Mouse (Mus musculus): ENCODE results near the gene Hsp90ab1. TPM values are rescaled to one million over a fixed set of nuclear protein-coding genes. Genes with fewer than 3 reads are reported as not detected.
A peak's percentile ranks its signal among the peaks of the same experiment; 100 is the strongest.

Gene Hsp90ab1
- total RNA-seq, 2 experiments from 2014 or later, result 1,179 to 1,260 TPM

DNA sequence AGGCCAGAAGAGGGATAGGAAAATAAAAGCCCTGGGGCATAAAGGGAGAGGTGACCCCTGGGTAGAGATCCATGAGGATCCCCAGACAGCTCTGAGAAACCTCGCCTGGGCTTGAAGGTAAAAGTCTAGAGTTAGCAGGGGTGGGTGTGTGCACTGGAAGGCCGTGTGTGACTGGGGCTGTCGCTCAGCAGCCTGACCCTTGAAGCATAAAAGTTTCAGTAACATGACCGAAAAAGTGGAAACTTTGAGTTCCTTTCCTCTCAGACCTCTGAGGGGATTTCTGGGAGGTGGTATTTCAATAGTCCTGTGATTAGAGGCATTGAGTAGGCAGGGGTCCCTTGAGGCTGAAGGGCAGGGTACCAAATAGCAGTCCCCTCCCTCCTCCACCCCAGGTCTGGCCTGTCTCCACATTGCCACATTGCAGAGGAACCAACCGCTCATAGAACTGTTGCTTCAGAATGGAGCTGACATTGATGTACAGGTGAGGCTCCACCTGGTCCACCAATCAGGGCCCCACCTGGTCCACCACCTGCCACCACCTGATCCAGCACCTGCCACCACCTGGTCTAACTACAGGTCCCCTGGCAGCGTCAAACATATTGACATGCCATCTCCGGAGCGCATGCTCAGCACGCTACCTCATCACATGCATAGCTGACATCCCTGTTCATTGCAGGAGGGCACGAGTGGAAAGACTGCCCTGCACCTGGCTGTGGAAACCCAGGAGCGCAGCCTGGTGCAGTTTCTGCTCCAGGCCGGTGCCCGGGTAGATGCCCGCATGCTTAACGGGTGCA, 13.1 kb downstream of the Hsp90ab1 start:
- DNase-seq (ENCODE audit: low spot score in 2 of 2), result no peak

DNA sequence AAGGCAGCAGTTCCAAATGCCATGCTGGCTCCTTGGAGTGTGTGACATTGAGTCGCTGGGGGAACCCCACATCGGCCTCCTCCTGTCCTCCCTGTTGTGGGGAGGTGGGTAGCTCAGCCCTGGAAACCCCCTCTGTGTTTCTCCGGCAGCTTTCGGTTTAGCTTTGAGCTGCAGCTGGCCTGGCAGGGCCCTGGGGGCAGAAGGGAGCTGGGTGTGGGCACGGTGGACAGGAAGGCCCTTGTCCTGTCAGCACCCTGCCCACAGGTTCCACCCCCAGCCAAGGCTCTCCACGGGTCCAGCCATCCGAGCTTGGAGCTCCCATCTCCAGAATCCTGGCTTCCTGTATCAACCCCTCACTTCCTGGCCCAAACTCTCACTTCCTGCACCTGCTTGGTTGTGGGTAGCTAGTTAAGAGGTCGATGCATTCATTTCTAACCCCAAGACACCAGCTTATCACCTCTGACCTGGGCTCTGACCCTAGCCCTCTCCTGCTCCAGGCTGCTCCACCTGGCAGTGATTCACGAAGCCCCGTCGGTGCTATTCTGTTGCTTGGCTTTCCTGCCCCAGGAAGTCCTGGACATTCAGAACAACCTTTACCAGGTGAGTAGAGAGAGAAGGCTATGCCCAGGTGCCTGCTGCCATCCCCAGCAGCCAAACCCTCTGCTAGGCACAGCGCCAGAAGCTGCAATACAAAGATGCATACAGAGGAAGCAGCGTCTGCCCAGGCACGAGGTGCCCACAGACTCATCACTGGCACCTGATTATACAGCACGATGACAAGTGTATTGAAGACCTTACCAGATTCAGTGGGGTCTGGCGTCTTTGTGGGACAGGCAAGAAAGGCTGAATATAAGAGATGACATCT, 14.8 kb downstream of the Hsp90ab1 start:
- DNase-seq (ENCODE audit: low spot score in 2 of 2), result no peak

DNA sequence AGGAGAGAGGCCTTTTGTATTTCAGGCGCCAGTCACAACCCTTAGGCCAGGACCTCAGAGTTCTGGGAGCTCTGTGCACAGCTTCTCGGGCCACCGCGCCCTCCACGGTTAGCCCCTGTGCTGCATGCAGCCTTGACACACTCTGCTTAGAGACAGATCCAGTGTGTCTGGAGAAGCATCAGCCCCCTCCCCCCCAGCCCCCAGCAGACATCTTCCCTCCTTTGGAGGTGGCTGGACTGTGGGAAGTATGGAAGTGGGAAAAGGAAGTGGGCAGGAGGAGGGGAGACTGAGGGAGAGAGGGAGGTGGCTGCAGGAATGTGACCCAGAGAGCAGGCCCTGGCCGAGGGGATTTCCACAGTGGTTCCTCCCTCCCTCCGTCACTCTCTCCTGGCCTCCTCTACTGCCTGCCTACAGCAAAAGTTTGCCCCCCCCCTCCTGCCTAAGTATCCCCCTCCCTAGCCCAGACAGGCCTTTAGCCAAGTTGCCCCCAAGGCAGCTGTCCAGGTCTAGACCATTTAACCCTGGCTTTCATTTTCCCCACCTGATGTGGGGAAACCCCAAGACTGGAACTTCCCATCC, 15.7 kb downstream of the Hsp90ab1 start:
- DNase-seq (ENCODE audit: low spot score in 2 of 2), result no peak

DNA sequence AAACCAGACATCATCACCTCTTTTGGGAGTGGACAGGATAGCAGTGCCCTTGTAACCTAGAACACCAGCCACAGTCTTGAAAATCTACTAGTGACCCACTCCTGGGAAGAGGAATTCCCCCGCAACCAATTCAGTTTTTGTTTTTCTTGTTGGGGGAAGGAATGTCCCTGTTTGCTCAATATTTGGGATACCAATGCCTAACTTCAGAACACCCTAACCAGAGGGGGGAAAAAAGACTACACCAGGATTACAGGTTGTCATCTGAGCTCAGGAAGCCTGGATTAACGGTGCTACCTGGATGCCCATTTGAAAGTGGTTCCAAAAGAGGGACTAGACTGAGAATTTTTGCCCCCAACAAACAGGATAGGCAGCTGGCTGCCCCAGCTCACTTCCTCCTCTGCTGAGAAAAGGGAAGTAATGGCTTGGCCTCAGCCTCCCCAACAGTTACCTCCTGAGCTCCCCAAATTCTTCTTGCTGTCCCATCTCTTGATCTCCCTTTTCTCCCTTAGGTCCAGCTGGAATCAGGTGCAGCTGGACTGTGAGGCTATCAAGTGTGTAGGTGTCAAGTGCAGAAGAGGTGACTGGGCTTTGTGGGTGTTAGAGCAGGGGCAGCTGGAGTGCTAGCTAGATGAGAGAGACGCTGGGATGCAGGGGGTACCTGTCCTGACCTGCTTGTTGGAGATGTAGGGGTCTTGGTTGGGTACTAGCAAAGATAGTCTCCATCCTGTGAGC, 16.4 kb downstream of the Hsp90ab1 start:
- no peak for DNase-seq (ENCODE audit: low spot score in 2 of 2)

DNA sequence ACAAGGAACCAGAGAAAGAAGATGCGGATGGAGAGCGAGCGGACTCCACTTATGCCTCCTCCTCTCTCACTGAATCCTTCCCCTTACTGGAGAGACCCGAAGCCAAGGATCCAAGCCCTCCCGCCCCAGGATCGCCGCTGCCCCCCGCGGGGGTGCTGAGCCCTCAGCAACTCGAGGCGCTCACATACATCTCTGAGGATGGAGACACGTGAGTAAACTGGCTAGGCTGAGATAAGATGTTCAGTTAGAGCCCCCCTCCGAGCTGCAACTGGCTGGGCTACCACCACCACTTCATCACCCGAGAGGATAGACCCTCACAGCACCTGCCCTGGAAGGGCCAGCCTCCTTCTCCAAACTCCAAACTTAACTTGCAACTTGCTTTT, 17.0 kb downstream of the Hsp90ab1 start:
- DNase-seq (ENCODE audit: low spot score in 2 of 2), result no peak

DNA sequence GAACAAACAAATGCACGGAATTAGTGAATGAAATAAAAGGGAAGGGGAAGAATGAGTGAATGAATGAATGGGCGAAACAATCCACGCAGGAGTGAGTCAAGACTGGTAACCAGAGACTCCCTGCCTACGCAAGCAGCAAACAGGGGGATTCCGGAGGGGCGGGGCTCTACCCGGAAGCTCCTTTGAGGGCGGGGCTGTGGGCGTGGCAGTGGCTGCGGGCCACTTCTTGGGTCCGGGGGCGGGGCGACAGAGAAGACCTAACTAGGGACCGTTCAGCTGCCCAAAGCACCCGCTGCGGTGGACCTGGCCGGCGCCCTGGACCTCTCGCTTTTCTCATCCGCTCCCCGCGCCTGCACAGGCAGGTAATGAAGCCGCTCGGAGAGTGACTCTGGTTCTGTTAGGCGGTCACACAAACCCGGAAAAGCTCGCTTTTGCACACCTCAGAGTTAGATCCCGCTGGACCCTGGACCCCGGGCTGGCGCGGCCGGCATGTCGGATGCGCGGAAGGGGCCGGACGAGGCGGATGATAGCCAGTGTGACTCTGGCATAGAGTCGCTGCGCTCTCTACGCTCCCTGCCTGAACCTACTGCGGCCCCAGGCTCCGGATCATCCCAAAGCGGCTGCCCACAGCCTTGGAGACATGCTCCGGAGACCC, 17.5 kb downstream of the Hsp90ab1 start, which contains the start of gene Nfkbie:
Gene Nfkbie, plus strand, starts transcription at position 252 of the 655 bp plus-strand sequence.
- peak; percentile 89 to 92 for DNase-seq (ENCODE audit: low spot score in 2 of 2)

DNA sequence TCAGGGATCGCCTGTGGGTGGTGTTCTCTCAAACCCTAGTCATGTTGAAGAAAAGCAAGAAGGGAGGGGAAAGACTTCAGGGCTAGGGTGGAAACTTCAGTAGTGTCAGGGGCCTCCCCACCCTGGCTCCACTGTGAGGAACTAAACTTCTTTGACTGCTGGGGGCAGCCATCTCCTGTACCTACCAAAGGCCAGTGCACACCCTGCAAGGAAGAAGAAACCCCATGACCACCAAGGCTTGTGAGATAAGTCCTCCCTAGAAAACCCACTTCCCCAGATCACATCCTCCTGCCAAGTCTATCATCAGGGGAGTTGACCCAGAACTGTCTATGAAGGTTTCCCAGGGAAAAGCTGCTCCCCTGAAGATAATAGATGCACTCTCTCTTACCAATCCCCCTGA, 18.7 kb downstream of the Hsp90ab1 start:
- DNase-seq (ENCODE audit: low spot score in 2 of 2), result no peak

DNA sequence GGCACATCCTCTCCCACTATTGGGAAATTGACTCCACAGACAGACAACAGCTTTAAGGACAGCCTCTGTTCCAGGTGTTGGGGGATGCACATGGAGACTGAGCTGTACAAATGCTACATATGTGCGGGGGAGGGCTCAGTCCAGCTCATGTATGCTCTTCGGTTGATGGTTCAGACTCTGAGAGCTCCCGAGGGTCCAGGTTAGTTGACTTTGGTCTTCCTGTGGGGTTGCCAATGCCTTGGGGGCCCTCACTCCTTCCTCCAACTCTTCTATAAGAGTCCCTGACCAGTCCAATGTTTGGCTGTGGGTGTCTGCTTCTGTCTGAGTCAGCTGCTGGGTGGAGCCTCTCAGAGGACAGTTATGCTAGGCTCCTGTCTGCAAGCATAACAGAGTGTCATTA, 20.0 kb downstream of the Hsp90ab1 start:
- no peak for DNase-seq (ENCODE audit: low spot score in 2 of 2)

DNA sequence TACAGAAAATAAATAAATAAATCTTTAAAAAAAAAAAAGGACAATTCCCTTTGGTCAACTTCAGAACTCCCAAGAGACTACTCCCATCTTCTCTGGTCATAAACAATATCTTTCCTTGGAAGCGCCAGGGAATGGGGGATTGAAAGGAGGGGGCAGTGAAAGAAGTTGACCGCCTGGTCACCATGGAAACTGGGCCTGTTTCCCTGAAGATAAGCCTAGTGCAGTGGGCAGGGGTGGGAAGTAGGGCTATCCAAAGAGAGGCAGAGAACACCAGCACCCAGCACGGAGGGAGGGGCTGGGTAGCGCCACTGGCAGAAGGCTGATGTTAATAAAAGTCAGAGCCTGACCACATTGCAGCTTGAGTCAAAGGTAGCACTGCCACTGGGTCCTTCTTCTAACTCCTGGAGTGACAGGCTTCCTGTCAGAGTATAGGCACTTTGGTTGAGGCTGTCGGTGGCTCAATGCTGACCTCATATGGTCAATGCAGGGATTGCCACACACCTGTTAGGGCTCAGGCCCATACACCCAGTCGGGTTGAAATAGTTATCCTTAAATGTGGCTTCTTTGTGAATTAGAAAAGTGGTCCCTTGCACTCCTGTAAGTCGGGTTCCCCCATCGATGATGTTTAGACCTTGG, 21.1 kb downstream of the Hsp90ab1 start:
- DNase-seq (ENCODE audit: low spot score in 2 of 2), result peak in 1 of 2 experiments; percentile 68

DNA sequence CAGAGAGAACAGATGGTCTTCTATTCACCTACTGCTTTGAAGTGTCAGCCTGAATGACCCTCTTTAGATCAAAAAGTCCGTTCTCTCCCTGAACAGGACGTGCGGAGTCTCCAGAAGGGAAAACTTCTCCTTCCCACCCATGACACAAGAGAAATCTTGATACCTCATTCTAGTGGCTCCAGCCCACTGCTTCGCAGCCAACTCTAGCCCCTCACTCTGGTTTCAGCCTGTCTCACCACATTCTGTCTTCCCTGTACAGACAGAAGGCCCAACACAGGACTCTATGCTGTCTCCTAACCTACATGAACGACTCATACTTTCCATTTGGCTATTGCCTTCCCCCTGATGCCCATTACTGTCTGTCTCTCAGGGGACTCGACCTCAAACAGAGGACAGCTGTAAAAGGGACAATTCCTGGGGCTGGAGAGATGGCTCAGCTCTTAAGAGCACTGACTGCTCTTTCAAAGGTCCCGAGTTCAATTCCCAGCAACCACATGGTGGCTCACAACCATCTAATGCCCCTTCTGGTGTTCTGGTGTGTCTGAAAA, 21.7 kb downstream of the Hsp90ab1 start:
- DNase-seq (ENCODE audit: low spot score in 2 of 2), result no peak

DNA sequence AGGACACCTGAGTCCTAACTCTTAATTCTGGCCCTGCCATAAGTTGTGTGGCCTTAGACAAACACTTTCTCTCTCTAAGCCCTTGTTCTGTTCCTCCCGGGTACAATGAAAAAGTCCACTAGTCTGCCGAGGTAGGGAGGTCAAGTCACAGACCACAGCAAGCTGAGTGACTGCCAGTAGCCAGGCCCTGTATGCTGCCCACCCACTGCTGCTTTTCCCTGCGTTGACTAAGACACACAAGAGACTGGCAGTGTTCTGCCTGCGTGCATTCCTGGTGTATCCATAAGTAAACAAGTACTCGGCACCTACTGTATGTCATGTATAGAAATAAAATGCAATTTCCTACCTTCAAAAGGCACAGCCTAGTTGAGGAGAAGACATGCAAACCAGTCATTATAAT, 22.8 kb downstream of the Hsp90ab1 start:
- no peak for DNase-seq (ENCODE audit: low spot score in 2 of 2)

DNA sequence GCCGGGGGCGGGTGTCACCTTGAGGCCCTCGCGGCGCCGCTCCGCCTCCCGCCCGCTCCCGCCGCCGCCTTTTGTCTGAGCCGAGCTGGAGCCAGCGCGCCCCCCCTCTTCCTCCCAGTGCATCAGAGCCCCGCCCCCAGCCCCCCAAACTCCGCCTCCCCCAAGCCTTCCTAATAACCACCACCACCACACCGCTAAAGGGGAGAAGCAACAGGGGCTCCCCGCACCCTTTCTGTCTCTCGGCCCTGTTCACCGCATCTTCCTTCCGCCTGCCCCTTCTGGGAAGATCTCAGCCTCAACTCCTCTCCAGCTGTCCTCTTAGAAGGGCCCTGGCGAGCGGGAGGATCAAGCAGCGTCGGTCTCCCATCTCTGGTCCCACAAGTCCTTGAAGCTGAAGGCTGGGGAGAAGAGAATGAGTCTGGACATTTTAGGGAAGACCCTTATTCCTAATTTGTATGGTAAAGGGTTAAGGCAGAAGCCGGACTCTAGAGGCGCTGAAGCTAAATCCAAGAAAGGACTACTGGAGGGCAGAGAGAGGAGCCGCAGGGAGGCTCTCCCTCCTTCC, 23.4 kb downstream of the Hsp90ab1 start, which contains the start of gene Tmem151b:
Gene Tmem151b, minus strand, starts transcription at position 61 of the 565 bp plus-strand sequence.
- no peak for DNase-seq (ENCODE audit: low spot score in 2 of 2)

DNA sequence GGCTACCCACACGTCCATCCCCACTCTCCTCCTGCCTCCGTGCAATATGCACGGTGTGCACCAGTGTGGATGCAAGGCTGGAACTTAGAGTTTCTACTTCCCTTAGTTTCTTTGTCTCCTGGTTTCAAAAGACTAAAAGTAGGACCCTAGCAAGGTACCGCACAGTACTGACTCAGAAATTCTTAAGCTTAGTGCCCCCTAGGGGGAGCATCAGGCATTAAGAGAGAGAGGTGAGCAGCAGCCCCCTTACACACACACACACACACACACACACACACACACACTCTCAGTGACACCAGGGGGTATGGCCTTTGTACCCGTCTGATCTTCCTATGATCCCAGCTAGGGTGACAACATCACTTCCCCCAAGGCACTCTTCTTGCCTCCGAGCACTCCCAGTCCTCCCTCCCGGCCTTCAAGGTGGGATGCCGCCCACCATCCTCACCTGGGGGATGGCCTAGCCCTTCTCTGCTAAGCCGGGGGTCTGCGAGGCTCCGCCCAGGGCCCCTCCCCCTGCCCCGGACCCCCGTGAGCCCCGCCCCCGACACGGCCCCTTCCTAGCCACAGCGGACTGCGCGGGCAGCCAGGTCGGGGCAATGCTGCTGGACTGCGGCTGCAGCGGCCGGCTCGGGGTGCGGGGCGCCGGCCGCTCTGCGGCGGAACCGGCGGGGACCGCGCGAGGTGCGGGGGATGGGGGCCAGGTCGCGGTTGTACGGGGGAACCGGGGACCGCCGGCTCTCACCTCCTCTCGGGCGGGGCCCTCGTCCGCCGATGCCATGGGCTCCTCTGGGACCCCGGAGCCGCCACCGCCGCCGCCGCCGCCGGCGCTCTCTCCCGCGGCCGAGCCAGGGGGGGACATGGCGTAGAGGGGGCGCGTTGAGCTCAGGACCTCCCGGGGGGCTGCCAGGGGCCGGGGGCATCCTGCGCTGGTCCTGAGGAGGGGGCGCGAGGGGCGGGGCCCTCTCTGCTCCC, 24.2 kb downstream of the Hsp90ab1 start:
- DNase-seq (ENCODE audit: low spot score in 2 of 2), result no peak

DNA sequence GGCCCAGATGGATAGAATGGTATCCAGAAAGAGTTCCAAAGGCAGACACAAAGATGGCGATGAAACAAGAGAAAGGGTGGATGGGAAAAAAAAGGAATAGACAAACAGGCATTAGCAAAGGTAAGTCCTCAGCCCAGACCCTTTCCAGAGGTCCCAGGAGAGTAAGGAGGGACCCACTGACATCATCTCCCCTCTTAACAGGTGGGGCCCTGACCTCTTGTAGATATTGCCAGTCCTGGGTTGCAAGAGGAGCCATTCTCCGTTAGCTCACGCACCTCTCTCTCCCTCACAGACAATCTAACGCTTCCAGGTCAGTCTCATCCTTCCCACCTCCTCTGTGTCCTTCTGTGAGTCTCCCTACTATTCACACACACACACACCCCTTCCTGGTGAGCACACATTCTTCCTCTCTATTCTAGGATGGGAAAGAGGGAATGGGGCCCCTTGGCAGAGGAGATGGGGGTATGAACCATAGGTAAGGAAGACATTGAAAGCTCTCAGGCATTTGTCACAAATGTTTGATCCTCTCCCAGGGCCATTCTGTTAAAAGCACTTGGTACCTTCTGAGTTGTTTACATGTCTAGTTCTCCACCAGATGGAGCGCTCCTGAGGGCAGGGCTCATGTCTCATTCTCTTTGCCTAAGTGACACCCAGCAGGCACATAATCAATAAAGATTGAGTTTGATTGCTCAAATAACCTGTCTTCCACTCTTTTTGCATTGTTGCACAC, 25.4 kb downstream of the Hsp90ab1 start:
- DNase-seq (ENCODE audit: low spot score in 2 of 2), result no peak

DNA sequence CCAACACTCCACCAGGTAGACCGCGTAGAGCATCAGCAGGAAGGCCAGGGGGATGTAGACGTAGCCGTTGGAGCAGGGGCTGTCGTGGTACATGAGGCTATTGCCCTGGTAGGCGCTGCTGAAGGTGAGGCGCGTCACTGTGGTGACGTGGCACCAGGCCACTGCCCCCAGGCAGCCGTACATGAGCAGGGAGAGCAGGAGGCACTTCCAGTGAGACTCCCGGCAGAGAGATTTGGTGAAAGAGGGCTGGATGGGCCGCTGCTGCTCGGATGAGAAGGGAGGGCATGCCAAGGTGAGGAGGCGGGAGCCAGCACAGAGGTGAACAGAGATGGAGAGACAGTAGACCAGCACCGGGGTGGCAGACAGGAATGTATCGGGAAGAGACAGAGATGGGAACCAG, 26.1 kb downstream of the Hsp90ab1 start:
- DNase-seq (ENCODE audit: low spot score in 2 of 2), result no peak

DNA sequence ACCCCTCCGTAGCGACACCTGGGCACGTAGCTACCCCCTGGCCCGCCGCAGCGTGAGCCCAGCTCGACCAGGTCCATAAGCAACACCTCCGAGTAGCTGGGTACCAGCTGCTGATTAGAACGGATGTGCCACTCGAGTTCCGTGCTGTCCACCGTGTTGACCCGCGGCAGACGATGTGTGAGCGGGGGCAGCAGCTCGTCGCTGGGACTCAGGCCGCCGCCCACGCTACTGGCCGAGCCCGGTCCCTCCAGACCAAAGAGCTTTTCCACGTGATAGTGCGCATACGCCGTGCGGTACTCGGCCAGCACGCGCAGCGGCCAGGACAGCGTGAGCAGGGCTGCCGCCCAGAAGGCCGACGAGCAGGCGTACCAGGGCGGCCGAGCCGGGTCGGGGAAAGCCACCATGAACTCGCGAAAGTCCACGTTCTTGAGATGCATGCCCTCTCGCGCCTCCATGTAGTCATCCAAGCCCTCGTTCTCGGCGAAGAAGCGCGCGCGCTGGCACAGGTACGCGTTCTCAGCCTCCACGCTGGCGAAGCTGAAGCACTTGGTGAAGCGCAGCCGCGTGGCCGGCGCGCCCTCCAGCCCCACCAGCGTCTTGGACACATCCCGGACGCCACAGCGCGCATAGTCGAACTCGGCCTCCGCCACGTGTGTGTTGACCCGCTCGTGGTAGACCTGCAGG, 27.7 kb downstream of the Hsp90ab1 start:
- DNase-seq (ENCODE audit: low spot score in 2 of 2), result no peak

DNA sequence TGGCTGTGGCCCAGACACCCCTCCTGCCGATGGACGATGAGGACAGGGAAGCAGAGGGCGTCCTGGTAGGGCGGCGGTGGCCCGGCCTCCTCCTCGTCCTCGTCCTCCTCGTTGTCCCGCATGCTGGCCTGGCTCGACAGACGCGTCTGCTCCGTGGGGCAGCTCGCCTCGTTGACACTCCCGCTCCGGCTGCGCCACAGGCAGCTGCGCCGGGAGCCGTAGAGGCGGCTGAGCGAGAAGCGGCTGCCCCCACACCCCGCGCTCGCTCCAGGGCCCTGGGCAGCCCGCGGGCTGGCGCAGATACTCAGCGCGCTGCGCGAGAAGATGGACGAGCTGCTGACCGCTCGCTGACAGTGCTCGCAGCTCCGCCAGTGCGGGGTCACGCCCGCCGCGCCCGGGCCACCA, 28.2 kb downstream of the Hsp90ab1 start:
- no peak for DNase-seq (ENCODE audit: low spot score in 2 of 2)

Data from gastrocnemius, postnatal 4 days (tissue).